Mouse (Mus musculus) left cerebral cortex, adult 18-20 months (tissue): Measurements from ENCODE around the gene Ogdh. TPM values are rescaled to one million over a fixed set of nuclear protein-coding genes. Genes with fewer than 3 reads are reported as not detected.
"Not testable (repeated sequence)": the region's sequence is repeated elsewhere in the genome, so short reads cannot be mapped to it uniquely, and the experiment has no call there.

Experiments used
- DNase-seq, 2 experiments: peaks; one replicate each; pipeline ENCODE4 v3.0.0; 2021 to 2022; ENCODE audit warnings: low spot score in 2 of 2, mixed read lengths in 1 of 2
- long read RNA-seq, 2 experiments: library from polyadenylated mRNA; stranded (forward); transcript quantifications; one replicate each; pipeline ENCODE4 v2.0.0; 2021
- total RNA-seq, 2 experiments: library from RNA; stranded (reverse); gene quantifications; 2 replicates each; pipeline ENCODE4 v1.2.3; 2021

Gene Ogdh
- 100 to 1,000 TPM; 228 to 260 TPM for total RNA-seq
- long read RNA-seq, experiment 1, full-length matches to known transcripts = 105 of 226 reads
- long read RNA-seq, experiment 1, partial matches to known transcripts = 79 of 226 reads
- long read RNA-seq, experiment 1, other reads (novel, unspliced or antisense) = 42 of 226 reads
- long read RNA-seq, experiment 2, full-length matches to known transcripts = 62 of 152 reads
- long read RNA-seq, experiment 2, partial matches to known transcripts = 66 of 152 reads
- long read RNA-seq, experiment 2, other reads (novel, unspliced or antisense) = 24 of 152 reads

- DNase-seq = peak; percentile 98 to 99
These were observed at the start of gene Ogdh for GRCm38 (mm10) chr11:6291401-6292115. TSS of gene Ogdh (plus strand) at chr11:6291633.

GRCm38 (mm10) chr11:6244707-6245106, 46.7 kb upstream of the Ogdh start:
- no peak for DNase-seq

- no peak for DNase-seq
These were observed 39.2 kb upstream of the Ogdh start for GRCm38 (mm10) chr11:6252248-6252647.

- no peak for DNase-seq
These were observed 38.6 kb upstream of the Ogdh start for GRCm38 (mm10) chr11:6252824-6253223.

GRCm38 (mm10) chr11:6254602-6255001, 36.8 kb upstream of the Ogdh start:
- not testable (repeated sequence) for DNase-seq

GRCm38 (mm10) chr11:6256490-6257072, 34.9 kb upstream of the Ogdh start:
- no peak for DNase-seq

- no peak for DNase-seq
These were observed 32.0 kb upstream of the Ogdh start for GRCm38 (mm10) chr11:6259413-6259812.

GRCm38 (mm10) chr11:6261434-6262082, 29.9 kb upstream of the Ogdh start:
- peak; percentile 72 to 87 for DNase-seq

GRCm38 (mm10) chr11:6266621-6267020, 24.8 kb upstream of the Ogdh start:
- DNase-seq = no peak

- DNase-seq = peak; percentile 89 to 92
These were observed 23.8 kb upstream of the Ogdh start, which contains the start of gene Ddx56 for GRCm38 (mm10) chr11:6267320-6268254. TSS of gene Ddx56 (minus strand) at chr11:6267772.

- DNase-seq = peak in 1 of 2 experiments; percentile 20
These were observed 17.8 kb upstream of the Ogdh start for GRCm38 (mm10) chr11:6273607-6274006.

GRCm38 (mm10) chr11:6274387-6275093, 16.9 kb upstream of the Ogdh start, which contains the start of gene Tmed4:
TSS of gene Tmed4 (minus strand) at chr11:6274870.
- peak; percentile 99 for DNase-seq

- no peak for DNase-seq
These were observed 16.3 kb upstream of the Ogdh start for GRCm38 (mm10) chr11:6275094-6275484.

- DNase-seq = no peak
These were observed 15.0 kb upstream of the Ogdh start for GRCm38 (mm10) chr11:6276466-6276865.

GRCm38 (mm10) chr11:6282940-6283339, 8.5 kb upstream of the Ogdh start:
- DNase-seq = no peak

- DNase-seq = no peak
These were observed 1.3 kb upstream of the Ogdh start for GRCm38 (mm10) chr11:6290138-6290537.

GRCm38 (mm10) chr11:6290883-6291282, 550 bp upstream of the Ogdh start:
- DNase-seq = no peak

GRCm38 (mm10) chr11:6292116-6292987, 919 bp downstream of the Ogdh start:
- DNase-seq = peak; percentile 57 to 61

- DNase-seq = no peak
These were observed 1.5 kb downstream of the Ogdh start for GRCm38 (mm10) chr11:6292988-6293349.
